Mouse (Mus musculus) kidney, adult 2 months (tissue): ENCODE results near the gene Slc35e3. TPM values are rescaled to one million over a fixed set of nuclear protein-coding genes. Genes with fewer than 3 reads are reported as not detected.
"Not testable (repeated sequence)": the region's sequence is repeated elsewhere in the genome, so short reads cannot be mapped to it uniquely, and the experiment has no call there.

ENCODE experiments used
- DNase-seq: peaks from one replicate; pipeline ENCODE4 v3.0.0; 2021
- H3K27ac ChIP-seq: fragments of 200-500 bp; 2 replicates; pipeline ENCODE4 v1.5.1; 2012; ENCODE audit warnings: low read depth, low read length, control low read depth, inconsistent platforms; ENCODE audit not compliant: insufficient read depth
- H3K27me3 ChIP-seq: fragments of 200-500 bp; replicated peaks from 2 replicates; pipeline ENCODE4 v1.6.1; 2012; ENCODE audit warnings: mild to moderate bottlenecking, moderate library complexity, low read length, inconsistent platforms; ENCODE audit not compliant: control insufficient read depth, insufficient read depth
- H3K36me3 ChIP-seq: fragments of 200-500 bp; 2 replicates; pipeline ENCODE4 v1.6.1; 2012; ENCODE audit warnings: mild to moderate bottlenecking, moderate library complexity, low read length, inconsistent platforms; ENCODE audit not compliant: control insufficient read depth, insufficient read depth
- H3K4me1 ChIP-seq: fragments of 200-500 bp; 2 replicates; pipeline ENCODE4 v1.6.1; 2011; ENCODE audit warnings: low read length; ENCODE audit not compliant: control insufficient read depth, insufficient read depth
- H3K4me3 ChIP-seq: fragments of 200-500 bp; 2 replicates; pipeline ENCODE4 v1.5.1; 2011; ENCODE audit warnings: mild to moderate bottlenecking, low read depth, low read length, control low read depth; ENCODE audit not compliant: insufficient read depth
- CTCF ChIP-seq: fragments of 200-500 bp; conservative IDR thresholded peaks from 2 replicates; pipeline ENCODE4 v1.5.1; 2011; ENCODE audit warnings: low read depth, mild to moderate bottlenecking, control low read depth, low read length, moderate library complexity, mixed read lengths; ENCODE audit not compliant: insufficient read depth, insufficient read length
- POLR2A ChIP-seq: fragments of 200-500 bp; IDR thresholded peaks from one replicate; pipeline ENCODE4 v1.6.1; 2011; ENCODE audit warnings: low read depth, low read length, control low read depth
- WGBS: fragments of 180-500 bp; shearing (Covaris S2); methylation state at CpG from one replicate; pipeline ENCODE4 v1.1.7; 2018; 5-methylcytosine and 5-hydroxymethylcytosine counted together
- polyA plus RNA-seq: library from polyadenylated mRNA; depleted of rRNA; stranded (reverse); fragments of >200 nt; gene quantifications from 2 replicates; pipeline ENCODE4 v1.2.3, GENCODE M21; 2012

Gene Slc35e3
- polyA plus RNA-seq, 1 experiment: 37.1 TPM

GRCm38 (mm10) chr10:117706440-117706839 is 39.7 kb downstream of the Slc35e3 start:
- H3K4me1 ChIP-seq: peaks cover 4% of the 10 kb centered on the region; the same call in 1 of the 2 replicates
- TF ChIP-seq POLR2A (no peak), CTCF (no peak)
- H3K36me3 ChIP-seq: peaks cover 13% of the 10 kb centered on the region
- no peak for DNase-seq
- WGBS: 79% methylated on average over 6 of the region's 6 CpGs
- no peaks in the 10 kb centered on the region for H3K27me3 ChIP-seq
- no peak overlapping the region for H3K4me3 ChIP-seq
- H3K27ac ChIP-seq: no peak overlapping the region

DNA sequence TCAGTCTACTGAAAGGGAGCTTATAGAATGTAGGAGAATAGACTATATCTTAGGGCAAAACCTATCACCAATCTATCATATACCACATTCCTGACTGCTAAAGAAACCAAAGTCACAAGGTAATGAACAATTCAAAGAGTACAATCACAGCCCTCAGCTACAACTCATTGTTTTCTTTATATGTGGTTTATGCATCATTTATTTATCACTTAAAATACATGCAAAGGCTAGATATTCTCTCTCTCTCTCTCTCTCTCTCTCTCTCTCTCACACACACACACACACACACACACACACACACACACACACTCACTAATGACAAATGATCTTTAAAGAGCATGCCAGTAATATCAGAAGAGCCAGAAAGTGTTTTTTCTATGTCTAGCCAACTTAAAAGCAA is 40.4 kb downstream of the Slc35e3 start:
- Histone ChIP-seq H3K27ac (no peak overlapping the region), H3K27me3 (no peaks in the 10 kb centered on the region), H3K4me1 (peaks cover 4% of the 10 kb centered on the region; the same call in 1 of the 2 replicates), H3K4me3 (no peak overlapping the region), H3K36me3 (peaks cover 13% of the 10 kb centered on the region)
- TF ChIP-seq POLR2A (no peak), CTCF (no peak)
- no peak for DNase-seq

DNA sequence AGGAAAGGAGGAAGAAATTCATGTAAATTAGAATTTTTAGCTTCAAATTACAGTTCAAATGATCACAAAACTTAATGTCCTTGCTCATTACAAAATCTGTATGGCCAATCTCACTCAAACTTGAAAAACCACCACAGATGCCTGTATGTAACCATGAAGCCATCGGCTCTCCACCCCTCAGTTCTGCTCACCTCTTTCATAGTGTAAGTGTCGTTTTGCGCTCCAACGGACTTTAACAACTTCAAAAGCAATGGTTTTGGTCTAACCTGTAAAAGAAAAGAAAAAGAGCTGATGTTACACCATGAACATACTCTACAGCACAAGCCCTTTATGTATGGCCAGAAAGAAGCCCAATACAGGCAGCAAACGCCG is 41.2 kb downstream of the Slc35e3 start:
- Histone ChIP-seq H3K27me3 (no peaks in the 10 kb centered on the region), H3K27ac (no peak overlapping the region), H3K4me1 (peaks cover 4% of the 10 kb centered on the region; the same call in 1 of the 2 replicates), H3K4me3 (no peak overlapping the region), H3K36me3 (peaks cover 16% of the 10 kb centered on the region)
- TF ChIP-seq POLR2A (no peak), CTCF (no peak)
- DNase-seq: no peak
- 86% methylated on average over 6 of the region's 6 CpGs for WGBS

- DNase-seq, H3K4me3 ChIP-seq, H3K27ac ChIP-seq, H3K4me1 ChIP-seq, H3K27me3 ChIP-seq: not testable (repeated sequence)
- peaks cover 21% of the 10 kb centered on the region for H3K36me3 ChIP-seq
- 96% methylated on average over 6 of the region's 6 CpGs for WGBS
These were observed 41.7 kb downstream of the Slc35e3 start for GRCm38 (mm10) chr10:117704314-117704963.

DNA sequence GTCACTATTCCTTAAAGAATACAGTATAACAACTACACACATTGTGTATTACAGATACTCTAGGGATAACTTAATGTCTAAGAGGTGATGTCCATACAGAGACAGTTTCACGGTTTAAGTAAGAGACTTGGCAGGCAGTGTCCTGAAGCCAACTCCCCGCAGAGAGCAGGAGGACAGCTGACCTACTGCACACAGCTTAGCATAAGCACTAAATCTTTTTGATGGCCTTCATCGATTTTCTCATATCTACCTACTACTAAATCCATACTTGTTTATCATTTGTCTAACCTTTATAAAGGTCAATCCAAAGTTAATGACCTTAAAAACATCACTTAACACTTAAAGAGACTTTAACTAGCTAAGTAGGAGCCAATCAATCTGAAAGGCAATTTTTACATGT is 42.7 kb downstream of the Slc35e3 start:
- Histone ChIP-seq H3K36me3 (peaks cover 26% of the 10 kb centered on the region), H3K27ac (no peak overlapping the region), H3K4me3 (no peak overlapping the region), H3K27me3 (no peaks in the 10 kb centered on the region), H3K4me1 (no peaks in the 10 kb centered on the region)
- TF ChIP-seq CTCF (no peak), POLR2A (no peak)
- DNase-seq: no peak
- WGBS: 52% methylated on average over 3 of the region's 3 CpGs

DNA sequence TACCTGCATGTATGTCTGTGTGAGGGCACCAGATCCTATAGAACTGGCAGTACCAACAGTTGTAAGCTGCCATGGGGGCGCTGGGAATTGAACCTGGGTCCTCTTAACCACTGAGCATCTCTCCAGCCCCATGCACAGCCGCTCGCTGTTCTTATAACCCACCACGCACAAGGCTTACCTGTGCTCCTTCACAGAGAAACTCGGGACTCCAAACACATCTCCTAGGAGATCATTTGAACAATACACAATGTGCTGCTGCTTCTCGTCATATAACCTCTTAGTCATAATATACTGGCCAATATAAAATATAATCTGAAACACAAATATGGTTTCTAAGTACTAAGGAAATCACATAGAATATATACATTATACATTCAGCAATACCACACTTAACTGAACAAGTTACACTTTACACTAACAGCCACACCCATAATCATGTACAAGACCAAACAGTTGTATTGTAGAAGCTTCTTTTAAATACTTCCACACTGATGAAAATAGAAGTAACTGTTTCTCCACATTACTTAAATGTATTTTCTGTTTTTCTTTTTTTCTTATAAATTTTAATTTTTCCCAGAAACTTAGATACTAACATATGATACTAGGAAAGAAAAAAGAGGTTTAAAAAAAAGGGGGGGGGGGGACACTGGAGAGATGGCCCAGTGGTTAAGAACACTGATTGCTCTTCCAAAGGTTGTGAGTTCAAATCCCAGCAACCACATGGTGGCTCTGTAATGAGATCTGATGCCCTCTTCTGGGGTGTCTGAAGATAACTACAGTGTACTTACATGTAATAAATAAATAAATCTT is 43.9 kb downstream of the Slc35e3 start:
- no peak for DNase-seq
- 95% methylated on average over 6 of the region's 6 CpGs for WGBS
- Histone ChIP-seq H3K27me3 (no peaks in the 10 kb centered on the region), H3K4me3 (no peak overlapping the region), H3K27ac (no peak overlapping the region), H3K4me1 (no peaks in the 10 kb centered on the region), H3K36me3 (peaks cover 27% of the 10 kb centered on the region)
- no peak for TF ChIP-seq CTCF
- TF ChIP-seq POLR2A: no peak

DNA sequence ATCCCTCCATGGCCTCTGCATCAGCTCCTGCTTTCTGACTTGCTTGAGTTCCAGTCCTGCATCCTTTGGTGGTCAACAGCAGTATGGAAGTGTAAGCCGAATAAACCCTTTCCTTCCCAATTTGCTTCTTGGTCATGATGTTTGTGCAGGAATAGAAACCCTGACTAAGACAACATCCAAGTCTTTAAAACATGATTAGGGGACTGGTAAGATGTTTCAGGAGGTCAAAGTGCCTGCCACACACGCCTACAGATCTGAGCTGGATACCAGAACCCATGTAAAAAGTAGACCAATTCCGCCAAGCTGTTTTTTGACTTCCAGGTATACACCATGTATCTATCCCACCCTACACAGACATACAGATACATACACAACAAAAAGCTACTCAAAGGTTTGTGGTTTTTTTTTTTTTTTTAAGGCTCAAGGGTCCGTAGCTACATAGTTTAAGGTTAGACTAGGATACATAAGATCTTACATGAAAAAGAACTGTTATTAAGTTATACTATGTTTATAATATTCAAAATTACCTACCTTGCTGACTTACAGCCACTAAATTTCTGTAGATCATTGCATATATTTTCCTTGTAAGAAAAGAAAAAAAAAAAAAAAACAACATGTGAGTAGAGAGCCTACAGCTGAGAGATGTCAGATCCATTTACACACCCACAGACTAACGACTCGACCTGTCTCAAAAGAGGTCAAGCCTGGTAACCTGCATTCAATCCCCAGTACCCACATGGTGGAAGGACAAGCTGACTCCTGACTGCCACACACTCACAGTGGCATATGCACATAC is 44.9 kb downstream of the Slc35e3 start:
- TF ChIP-seq POLR2A: no peak
- no peak for TF ChIP-seq CTCF
- 72% methylated on average over 6 of the region's 6 CpGs for WGBS
- no peak overlapping the region for H3K4me3 ChIP-seq
- no peaks in the 10 kb centered on the region for H3K27me3 ChIP-seq
- peaks cover 29% of the 10 kb centered on the region for H3K36me3 ChIP-seq
- no peak overlapping the region for H3K27ac ChIP-seq
- no peaks in the 10 kb centered on the region for H3K4me1 ChIP-seq
- DNase-seq: no peak
